Mouse (Mus musculus) liver, adult 2 months (tissue): ENCODE measurements around the gene Dnajb8.

Experiments used
- CTCF ChIP-seq: fragments of 200-500 bp; IDR thresholded peaks from 2 replicates; pipeline ENCODE4 v1.5.1; 2011; ENCODE audit warnings: low read depth, low read length, control low read depth
- POLR2A ChIP-seq: fragments of 200-500 bp; IDR thresholded peaks from 2 replicates; pipeline ENCODE4 v1.6.1; 2011; ENCODE audit warnings: low read length, control low read depth; ENCODE audit not compliant: insufficient read depth; ENCODE audit errors: extremely low read depth

GRCm38 (mm10) chr6:88194978-88195325 lies 27.1 kb upstream of the Dnajb8 start:
- TF ChIP-seq POLR2A = no peak
- TF ChIP-seq CTCF = no peak
